Mouse (Mus musculus): ENCODE data around the gene Sprr1b. TPM values are rescaled to one million over a fixed set of nuclear protein-coding genes. Genes with fewer than 3 reads are reported as not detected.

Gene Sprr1b
- polyA plus RNA-seq (2014; fragmentation: Illumina TruSeq; extraction: RNeasy Lipid Tissue Mini Kit (QIAGEN cat#74804)): not detected

DNA sequence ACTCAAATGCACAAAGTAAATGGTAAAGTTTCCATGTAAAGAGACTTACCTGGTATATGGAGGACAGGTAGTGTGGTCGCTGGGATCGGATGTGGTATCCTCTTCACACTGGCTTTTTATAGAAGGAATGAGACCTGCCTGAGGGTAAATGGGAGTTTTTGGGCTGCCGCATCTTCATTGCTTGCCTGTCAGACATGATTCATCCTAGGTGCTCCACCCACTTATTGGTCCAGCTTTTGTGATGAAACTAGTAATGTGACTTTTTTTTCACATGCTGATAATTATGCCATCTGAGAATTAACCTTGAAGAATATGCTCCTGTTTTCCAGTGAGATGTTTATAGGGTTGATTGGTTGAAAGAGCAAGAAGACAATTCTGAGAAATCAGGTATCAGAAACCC is at the start of gene Sprr1b:
TSS of gene Sprr1b (minus strand) at position 101 of the 400 bp plus-strand sequence.

DNA sequence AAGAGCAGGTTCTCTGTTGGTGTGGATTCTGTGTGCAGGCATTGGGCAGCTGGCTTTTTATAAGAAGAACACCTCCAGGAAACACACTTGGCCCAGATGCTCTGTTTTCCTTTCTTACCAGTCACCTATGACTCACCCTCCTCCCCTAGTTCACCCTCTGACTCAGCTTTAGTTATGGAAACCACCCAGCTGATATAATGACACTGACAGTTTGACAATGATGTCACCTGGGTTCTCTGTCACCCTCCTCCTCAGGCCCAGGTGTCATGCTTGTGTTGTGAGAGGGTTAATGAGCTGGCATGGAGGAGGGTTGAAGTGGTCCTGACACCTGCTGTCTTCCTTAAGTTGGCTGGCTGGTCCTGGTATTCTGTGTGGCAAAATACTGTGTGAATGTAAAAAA is 47.3 kb upstream of the Sprr1b start, which contains the start of gene Sprr1a:
TSS of gene Sprr1a (minus strand) at position 33 of the 400 bp plus-strand sequence.

GRCm38 (mm10) chr3:92458620-92459019 is 20.0 kb upstream of the Sprr1b start, which contains the start of gene Sprr3:
Gene Sprr3, minus strand, starts transcription at chr3:92458720.

DNA sequence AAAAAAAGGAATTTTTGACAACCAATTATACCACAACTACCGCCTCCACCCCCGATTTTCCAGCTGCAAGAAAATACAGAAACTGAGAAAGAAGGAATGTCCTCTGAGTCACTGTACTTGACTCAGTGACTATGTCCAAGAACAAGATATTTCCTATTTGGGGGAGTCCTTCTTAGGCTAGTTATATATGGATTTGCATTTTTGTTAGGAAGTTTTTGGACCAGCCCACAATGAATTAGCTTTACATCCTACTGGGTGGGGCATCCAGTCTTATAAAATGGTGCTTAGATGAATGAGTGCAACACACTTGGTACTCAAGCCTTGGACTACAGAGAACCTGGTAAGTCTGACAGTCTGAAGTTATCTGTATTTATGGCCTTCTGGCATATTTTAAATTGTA is 6.3 kb downstream of the Sprr1b start, which contains the start of gene Sprr2k:
TSS of gene Sprr2k (plus strand) at position 301 of the 400 bp plus-strand sequence.

GRCm38 (mm10) chr3:92429323-92429722 is 9.3 kb downstream of the Sprr1b start, which contains the start of gene Gm9774:
Gene Gm9774, minus strand, starts transcription at chr3:92429423.

GRCm38 (mm10) chr3:92417782-92418181 is 20.8 kb downstream of the Sprr1b start, which contains the start of gene Sprr2j-ps:
Gene Sprr2j-ps, plus strand, starts transcription at chr3:92418082.

DNA sequence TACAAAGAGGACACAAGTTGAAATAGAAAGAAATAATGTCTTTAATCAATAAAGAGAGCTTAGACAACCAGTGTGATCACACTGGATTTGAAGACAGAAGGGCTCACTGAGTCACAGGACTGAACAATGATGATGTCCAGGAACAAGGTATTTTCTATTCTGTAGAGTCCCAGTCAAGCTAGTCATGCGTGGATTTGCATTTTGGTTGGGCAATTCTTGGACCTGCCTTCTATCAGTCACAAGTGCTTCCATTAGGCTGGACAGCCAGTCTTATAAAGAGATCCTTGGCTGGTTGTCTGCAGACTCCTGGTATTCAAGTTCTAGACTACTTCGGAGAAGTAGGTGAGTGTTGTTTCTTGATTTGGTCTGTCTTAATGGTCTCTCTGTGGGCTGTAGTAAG is 30.9 kb downstream of the Sprr1b start, which contains the start of gene Sprr2i:
TSS of gene Sprr2i (plus strand) at position 301 of the 400 bp plus-strand sequence.

Other genes with a start within 250 kb of the Sprr1b start
- gene Sprr2a1, start 223.0 kb downstream of the Sprr1b start, polyA plus RNA-seq (2014; fragmentation: Illumina TruSeq; extraction: RNeasy Lipid Tissue Mini Kit (QIAGEN cat#74804)): not detected
- gene Sprr2a2, start 222.9 kb downstream of the Sprr1b start, polyA plus RNA-seq (2014; fragmentation: Illumina TruSeq; extraction: RNeasy Lipid Tissue Mini Kit (QIAGEN cat#74804)): 0.20 TPM
- not detected for gene Sprr2a3, start 153.4 kb downstream of the Sprr1b start, polyA plus RNA-seq (2014; fragmentation: Illumina TruSeq; extraction: RNeasy Lipid Tissue Mini Kit (QIAGEN cat#74804))
- gene Sprr2b, start 122.2 kb downstream of the Sprr1b start, polyA plus RNA-seq (2014; fragmentation: Illumina TruSeq; extraction: RNeasy Lipid Tissue Mini Kit (QIAGEN cat#74804)): not detected
- gene Sprr2d, start 99.6 kb downstream of the Sprr1b start, polyA plus RNA-seq (2014; fragmentation: Illumina TruSeq; extraction: RNeasy Lipid Tissue Mini Kit (QIAGEN cat#74804)): not detected
- gene Sprr2e, start 86.6 kb downstream of the Sprr1b start, polyA plus RNA-seq (2014; fragmentation: Illumina TruSeq; extraction: RNeasy Lipid Tissue Mini Kit (QIAGEN cat#74804)): not detected
- not detected for gene Sprr2f, start 73.6 kb downstream of the Sprr1b start, polyA plus RNA-seq (2014; fragmentation: Illumina TruSeq; extraction: RNeasy Lipid Tissue Mini Kit (QIAGEN cat#74804))
- not detected for gene Sprr2h, start 53.1 kb downstream of the Sprr1b start, polyA plus RNA-seq (2014; fragmentation: Illumina TruSeq; extraction: RNeasy Lipid Tissue Mini Kit (QIAGEN cat#74804))
- gene Sprr2i, start 30.8 kb downstream of the Sprr1b start, polyA plus RNA-seq (2014; fragmentation: Illumina TruSeq; extraction: RNeasy Lipid Tissue Mini Kit (QIAGEN cat#74804)): not detected
- gene Sprr2j-ps, start 20.7 kb downstream of the Sprr1b start, polyA plus RNA-seq (2014; fragmentation: Illumina TruSeq; extraction: RNeasy Lipid Tissue Mini Kit (QIAGEN cat#74804)): not detected
- 5.8 TPM for gene Gm9774, start 9.4 kb downstream of the Sprr1b start, polyA plus RNA-seq (2014; fragmentation: Illumina TruSeq; extraction: RNeasy Lipid Tissue Mini Kit (QIAGEN cat#74804))
- gene Sprr2k, start 6.2 kb downstream of the Sprr1b start, polyA plus RNA-seq (2014; fragmentation: Illumina TruSeq; extraction: RNeasy Lipid Tissue Mini Kit (QIAGEN cat#74804)): not detected
- gene Sprr3, start 19.9 kb upstream of the Sprr1b start, polyA plus RNA-seq (2014; fragmentation: Illumina TruSeq; extraction: RNeasy Lipid Tissue Mini Kit (QIAGEN cat#74804)): not detected
- gene Sprr1a, start 47.1 kb upstream of the Sprr1b start, polyA plus RNA-seq (2014; fragmentation: Illumina TruSeq; extraction: RNeasy Lipid Tissue Mini Kit (QIAGEN cat#74804)): not detected
- not detected for gene Sprr4, start 61.7 kb upstream of the Sprr1b start, polyA plus RNA-seq (2014; fragmentation: Illumina TruSeq; extraction: RNeasy Lipid Tissue Mini Kit (QIAGEN cat#74804))
- not detected for gene 2310046K23Rik, start 95.7 kb upstream of the Sprr1b start, polyA plus RNA-seq (2014; fragmentation: Illumina TruSeq; extraction: RNeasy Lipid Tissue Mini Kit (QIAGEN cat#74804))
- not detected for gene Ivl, start 134.9 kb upstream of the Sprr1b start, polyA plus RNA-seq (2014; fragmentation: Illumina TruSeq; extraction: RNeasy Lipid Tissue Mini Kit (QIAGEN cat#74804))
- not detected for gene Smcp, start 150.2 kb upstream of the Sprr1b start, polyA plus RNA-seq (2014; fragmentation: Illumina TruSeq; extraction: RNeasy Lipid Tissue Mini Kit (QIAGEN cat#74804))
- not detected for gene 2210017I01Rik, start 168.7 kb upstream of the Sprr1b start, polyA plus RNA-seq (2014; fragmentation: Illumina TruSeq; extraction: RNeasy Lipid Tissue Mini Kit (QIAGEN cat#74804))
- not detected for gene Lce6a, start 182.9 kb upstream of the Sprr1b start, polyA plus RNA-seq (2014; fragmentation: Illumina TruSeq; extraction: RNeasy Lipid Tissue Mini Kit (QIAGEN cat#74804))
- gene Lce1a1, start 209.5 kb upstream of the Sprr1b start, polyA plus RNA-seq (2014; fragmentation: Illumina TruSeq; extraction: RNeasy Lipid Tissue Mini Kit (QIAGEN cat#74804)): not detected
- not detected for gene Lce1b, start 218.1 kb upstream of the Sprr1b start, polyA plus RNA-seq (2014; fragmentation: Illumina TruSeq; extraction: RNeasy Lipid Tissue Mini Kit (QIAGEN cat#74804))
- gene Lce1a2, start 231.5 kb upstream of the Sprr1b start, polyA plus RNA-seq (2014; fragmentation: Illumina TruSeq; extraction: RNeasy Lipid Tissue Mini Kit (QIAGEN cat#74804)): not detected
- gene Lce1c, start 240.5 kb upstream of the Sprr1b start, polyA plus RNA-seq (2014; fragmentation: Illumina TruSeq; extraction: RNeasy Lipid Tissue Mini Kit (QIAGEN cat#74804)): not detected
- gene Lce1d, start 248.4 kb upstream of the Sprr1b start, polyA plus RNA-seq (2014; fragmentation: Illumina TruSeq; extraction: RNeasy Lipid Tissue Mini Kit (QIAGEN cat#74804)): not detected